Mouse (Mus musculus): ENCODE data around the gene Hsdl2.

Gene Hsdl2

DNA sequence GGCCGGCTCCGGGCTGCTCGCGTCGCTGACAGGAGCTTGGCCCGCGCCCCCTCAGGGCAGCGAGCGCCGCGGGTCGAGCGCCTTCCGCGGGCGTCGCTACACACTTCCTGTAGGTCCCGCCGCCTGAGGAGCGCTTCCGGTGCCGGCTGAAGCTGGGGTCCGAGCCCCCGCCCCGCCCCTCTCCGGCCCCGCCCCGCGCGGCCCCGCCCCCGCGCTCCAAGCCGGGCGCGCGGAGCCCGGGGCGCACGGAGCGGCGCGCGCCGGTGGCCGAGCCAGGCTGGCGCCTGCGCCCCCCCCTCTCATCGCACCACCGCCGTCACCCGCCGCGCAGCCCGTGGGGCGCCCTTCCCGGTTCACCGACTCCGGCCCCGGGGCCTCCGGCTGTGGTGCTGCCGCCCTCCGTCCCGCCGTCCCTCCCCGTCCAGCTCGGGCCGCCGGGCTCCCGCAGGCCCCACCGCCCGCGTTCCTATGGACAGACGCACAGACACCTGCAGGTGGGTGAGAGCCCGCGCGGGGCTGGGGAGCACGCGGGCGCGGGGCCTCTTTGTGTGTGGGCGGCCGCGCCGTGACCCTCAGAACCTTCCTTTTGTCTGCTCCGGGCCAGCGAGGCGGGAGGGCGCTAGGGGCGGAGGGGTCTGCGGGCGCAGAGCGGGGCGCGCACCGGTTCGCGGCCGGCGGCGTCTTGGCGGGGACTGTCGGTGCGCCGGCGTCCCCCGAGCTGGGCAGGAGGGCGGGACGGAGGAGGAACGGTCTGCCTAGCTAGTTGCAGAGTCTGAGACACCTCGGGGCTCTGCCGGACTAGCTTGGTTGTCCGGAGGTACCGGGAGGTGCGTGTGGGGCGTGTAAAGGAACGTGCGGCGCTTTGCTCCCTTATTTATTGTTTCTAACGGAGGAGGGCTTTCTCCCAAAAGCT is 44.9 kb downstream of the Hsdl2 start, which contains the start of gene E130308A19Rik:
Gene E130308A19Rik, plus strand, starts transcription at position 214 of the 913 bp plus-strand sequence.
- no peak for DNase-seq (ENCODE audit: extremely low read depth, low read depth, low spot score)

DNA sequence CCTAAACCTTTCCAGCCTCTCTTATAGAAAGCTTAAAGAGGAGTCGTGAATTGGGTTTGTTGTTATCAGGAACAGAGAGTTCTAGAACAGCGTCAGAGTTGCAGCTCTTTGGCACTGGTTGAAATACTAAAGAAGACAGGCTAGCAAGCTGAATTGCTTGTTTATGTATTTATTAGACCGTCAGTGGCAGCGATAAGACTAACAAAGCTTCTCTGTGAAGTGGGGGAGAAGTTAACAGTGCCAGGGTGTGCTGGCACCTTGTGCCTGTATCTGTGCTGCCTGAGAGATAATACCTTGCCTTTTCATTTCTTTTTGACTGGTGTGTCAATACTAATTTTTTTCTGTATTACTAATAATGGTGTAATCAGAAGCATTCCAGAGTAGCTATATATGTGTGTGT is 46.9 kb downstream of the Hsdl2 start:
- no peak for DNase-seq (ENCODE audit: extremely low read depth, low read depth, low spot score)

DNA sequence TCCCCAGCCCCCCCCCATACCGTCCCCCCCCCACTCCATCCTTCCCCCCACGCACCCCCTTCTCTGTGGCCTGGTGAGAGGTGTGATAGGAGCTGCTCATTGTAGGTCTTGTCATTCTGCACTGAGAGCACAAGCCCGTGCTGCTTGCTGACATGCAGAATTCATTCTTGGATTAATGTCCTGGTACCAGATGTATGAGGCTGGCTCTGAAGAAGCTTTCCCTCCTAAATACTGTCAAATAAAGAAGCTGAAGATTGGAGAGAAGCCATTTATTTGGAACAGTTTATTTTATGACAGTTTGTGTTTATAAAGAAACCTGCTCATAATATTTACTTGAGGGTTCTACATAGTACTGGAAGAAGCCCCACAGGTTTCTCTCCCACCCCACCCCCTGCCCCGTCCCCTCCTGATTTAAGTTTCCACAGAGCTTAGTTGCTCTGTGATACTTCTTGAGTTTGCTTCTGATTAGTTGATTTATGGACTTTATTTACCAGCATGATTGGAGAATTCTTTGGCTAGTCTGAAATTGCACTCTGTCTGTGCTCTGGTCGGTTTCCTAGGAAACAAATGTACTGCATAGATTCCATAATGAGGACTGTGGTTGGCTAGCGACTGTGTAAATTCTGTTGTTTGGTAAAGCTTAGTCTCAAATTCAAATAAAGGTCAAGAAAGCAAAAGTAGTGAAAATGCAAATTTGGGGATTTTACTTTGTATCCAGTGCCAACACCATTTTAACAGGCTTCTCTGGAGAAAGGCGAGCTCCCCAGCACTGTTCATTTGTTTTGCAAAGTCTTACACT is 47.9 kb downstream of the Hsdl2 start:
- DNase-seq (ENCODE audit: extremely low read depth, low read depth, low spot score), result no peak

DNA sequence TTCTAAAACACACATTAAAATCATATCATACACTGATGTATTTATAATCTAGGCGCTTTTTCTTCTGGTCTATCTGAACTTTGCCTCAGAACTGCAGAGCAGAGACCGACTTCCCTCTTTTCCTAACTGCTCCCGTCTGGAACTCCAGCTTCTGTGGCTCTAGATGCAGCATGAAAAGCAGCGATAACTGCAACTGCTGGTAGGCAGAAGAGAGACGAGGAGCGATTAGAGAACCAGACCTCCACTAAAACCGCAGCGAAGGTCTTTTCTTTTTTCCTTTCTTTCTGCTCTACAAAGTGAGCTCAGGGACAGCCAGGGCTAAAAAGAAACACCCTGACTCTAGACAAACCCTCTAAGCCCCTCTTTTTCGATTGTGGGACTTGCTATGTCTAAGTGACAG is 48.8 kb downstream of the Hsdl2 start:
- DNase-seq (ENCODE audit: extremely low read depth, low read depth, low spot score), result no peak

DNA sequence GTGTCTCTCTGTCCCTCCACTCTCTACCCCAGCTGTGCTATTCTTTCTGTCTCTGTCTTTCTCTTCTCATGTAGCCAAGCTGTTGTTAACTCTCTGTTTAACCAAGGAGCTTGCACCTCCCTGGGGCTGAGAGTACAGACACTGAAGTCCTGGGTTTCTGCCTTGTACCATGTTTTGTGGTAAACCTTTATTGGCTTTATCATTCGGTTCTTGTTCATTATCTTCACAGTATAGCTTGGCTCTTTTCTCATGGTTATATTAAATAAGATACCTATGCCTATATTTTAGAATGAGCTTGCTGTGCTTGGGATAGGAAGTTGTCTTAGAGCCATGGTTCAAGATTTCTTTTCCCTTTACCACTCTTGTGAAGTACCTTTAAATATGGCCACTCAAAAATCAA is 53.2 kb downstream of the Hsdl2 start:
- DNase-seq (ENCODE audit: extremely low read depth, low read depth, low spot score), result no peak

DNA sequence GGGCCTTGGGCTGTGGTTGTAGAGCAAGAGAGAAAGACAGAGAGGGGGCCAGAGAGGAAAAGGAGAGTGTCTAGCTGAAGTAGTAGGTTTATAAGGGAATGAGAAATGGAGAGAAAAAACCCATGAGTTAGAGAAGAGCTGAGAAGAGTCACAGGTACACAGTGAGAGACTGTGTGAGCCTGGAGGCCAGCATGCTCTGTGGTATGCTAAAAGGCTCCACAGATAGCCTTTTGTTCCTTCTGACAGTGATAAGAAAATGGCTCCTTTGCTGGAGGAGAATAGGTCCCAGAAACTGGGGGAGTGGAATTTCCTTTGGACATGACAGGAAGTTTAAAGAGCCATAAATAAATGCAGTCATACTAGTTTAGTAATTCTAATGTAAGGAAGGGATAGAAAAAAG is 57.8 kb downstream of the Hsdl2 start:
- DNase-seq (ENCODE audit: extremely low read depth, low read depth, low spot score), result no peak

DNA sequence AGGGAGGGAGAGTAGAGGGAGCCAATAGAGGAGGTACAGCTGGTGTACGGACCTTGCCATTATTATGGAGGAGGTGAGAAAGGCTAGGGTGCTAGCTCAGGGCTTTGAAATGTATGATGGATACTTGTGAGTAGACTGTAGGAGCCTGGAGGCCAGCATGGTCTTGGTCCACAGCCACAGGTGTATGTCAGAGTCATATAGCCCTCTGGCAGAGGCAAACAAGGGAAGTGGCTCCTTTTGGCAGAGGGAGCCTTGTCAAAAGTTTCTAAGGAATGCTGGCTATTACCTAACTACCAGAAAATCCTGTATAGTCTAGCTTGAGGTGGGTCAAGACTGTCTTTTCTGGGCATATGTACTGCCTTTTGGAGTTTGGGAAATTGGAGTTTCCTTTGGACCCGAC is 59.4 kb downstream of the Hsdl2 start:
- peak; percentile 33 for DNase-seq (ENCODE audit: extremely low read depth, low read depth, low spot score)

DNA sequence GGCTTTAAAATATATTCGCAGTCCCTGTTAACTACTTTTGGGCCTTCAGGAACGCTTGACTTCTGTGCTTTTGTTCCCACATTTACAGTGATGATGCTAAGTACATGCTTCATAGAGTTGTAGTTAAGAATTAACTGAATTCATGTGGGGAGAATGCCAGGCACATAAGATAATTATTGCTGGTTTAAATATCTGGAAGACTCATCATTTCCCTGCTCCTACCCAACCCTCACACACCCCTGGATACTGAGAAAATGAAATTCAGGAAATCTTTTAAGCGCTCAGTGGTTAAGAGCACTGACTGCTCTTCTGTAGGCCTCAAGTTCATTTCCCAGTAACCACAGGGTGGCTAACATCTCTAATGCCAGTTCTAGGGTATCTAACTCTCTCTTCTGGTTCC is 60.7 kb downstream of the Hsdl2 start:
- no peak for DNase-seq (ENCODE audit: extremely low read depth, low read depth, low spot score)

DNA sequence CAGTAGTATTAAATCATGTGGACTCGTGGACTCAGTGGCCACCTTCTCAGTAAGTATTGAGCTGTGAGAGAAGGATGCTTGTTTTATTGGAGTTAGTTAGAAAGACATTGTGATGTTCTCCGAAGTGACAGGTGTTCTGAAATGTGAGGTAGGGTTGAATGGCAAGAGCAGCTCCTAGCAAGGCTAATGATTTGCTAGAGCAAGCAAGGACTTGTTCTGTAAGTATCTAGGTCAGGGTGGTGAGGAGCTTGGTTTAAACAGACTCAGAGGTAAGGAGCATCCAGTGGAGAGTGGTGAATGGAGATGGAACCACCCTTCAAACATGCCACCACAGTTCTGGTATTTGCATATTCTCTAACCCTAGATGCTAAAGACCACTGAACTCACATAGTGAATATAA is 61.3 kb downstream of the Hsdl2 start:
- no peak for DNase-seq (ENCODE audit: extremely low read depth, low read depth, low spot score)

DNA sequence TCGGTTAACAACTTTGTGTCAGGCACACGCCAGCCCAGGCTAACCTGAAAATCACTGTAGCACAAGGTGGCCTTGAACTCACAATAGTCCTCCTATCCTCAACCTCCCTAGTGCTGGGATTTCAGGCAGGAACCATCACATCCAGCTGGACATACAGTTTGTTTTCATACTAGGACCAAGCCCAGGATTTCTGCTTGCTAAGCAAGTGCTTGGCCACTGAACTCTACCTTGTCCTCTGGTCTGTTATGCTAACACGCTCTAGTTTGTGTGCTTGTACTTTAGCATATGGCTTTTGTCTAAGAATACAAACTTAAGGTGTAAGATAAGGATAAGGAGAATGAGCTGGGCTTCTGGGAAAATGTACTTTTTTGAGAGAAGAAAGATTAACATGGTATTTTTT is 63.1 kb downstream of the Hsdl2 start:
- DNase-seq (ENCODE audit: extremely low read depth, low read depth, low spot score), result no peak

DNA sequence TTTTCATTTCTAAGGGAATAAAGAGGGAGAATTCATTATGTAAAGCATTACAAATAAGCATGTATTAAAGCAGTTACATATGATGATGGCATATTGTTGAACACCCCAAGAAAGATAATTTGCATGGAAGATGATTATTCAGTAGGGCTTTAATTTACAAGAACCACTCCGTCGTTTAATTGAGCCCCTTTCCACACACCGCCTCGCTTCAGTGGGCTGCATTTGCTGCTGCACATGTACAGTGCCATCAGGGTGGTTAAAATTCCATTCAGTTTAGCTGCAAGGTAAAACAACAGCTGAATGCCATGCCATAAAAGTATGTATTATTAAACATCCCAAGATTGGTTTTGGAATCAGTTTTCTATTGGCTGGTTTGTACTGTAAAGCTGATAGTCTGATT is 63.6 kb downstream of the Hsdl2 start:
- DNase-seq (ENCODE audit: extremely low read depth, low read depth, low spot score), result no peak

DNA sequence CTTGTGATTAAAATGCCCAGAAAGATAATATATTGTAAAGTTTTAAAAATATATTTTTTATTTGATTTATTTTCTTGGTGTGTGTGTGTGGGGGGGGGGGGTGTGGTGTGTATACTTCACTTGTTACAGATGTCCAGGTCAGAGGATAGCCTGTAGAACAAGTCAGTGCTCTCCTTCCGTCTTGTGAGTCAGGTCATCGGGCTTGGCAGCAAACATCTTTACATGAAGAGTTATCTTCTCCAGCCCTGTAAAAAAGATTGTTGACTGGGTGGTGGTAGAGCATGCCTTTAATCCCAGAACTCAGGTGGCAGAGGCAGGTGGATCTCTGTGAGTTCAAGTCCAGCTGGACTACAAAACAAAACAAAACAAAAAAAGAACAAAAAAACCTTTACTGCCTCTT is 64.2 kb downstream of the Hsdl2 start:
- DNase-seq (ENCODE audit: extremely low read depth, low read depth, low spot score), result no peak

DNA sequence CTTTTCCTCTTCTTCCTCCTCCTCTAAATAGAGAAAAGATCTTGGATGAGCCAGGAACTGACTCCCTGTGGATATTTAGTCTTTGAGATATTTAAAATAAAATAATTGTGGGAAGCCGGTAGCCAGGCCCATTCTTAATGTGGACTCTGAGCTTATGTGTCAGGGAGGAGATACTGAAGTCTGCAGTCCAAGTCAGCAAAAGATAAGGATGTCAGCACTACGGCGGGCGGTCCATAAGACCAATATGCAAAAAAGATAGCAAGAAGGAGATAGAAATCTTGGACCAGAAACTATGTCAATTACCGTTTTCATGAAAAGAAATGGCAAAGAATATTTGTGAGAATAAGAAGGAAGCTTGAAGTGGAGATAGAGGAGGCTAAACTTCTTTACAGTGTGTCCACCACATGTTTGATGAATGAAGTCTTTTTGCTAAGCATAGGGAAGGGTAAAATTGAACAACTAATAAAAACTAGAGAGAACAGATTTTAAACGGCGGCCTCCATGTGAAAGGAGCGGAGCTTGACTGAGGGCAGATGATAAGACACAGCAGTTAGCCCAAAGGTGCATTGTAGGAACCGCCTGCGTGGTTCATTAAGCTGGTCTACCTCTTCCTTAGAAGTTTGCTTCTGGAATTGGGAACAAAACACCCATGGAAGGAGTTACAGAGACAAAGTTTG is 64.8 kb downstream of the Hsdl2 start:
- DNase-seq (ENCODE audit: extremely low read depth, low read depth, low spot score), result no peak

DNA sequence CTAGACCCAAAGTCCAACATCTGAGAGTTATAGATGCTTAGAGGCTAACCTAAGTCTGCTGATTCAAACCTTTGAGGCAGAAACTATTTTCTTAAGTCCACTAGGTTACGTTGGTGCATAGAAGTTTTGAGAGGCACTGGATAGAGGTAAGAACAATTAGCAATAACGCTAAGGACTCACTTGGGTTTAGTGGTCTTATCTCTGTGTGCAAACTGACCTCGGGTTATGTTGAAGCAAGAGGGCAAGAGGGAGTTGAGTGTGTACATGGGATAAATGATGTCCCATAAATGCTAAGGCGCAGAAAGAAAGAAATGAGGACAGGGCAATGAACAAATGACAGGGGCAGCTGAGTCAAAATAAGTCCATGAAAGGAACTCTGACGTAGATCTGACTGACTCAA is 67.8 kb downstream of the Hsdl2 start:
- DNase-seq (ENCODE audit: extremely low read depth, low read depth, low spot score), result no peak

DNA sequence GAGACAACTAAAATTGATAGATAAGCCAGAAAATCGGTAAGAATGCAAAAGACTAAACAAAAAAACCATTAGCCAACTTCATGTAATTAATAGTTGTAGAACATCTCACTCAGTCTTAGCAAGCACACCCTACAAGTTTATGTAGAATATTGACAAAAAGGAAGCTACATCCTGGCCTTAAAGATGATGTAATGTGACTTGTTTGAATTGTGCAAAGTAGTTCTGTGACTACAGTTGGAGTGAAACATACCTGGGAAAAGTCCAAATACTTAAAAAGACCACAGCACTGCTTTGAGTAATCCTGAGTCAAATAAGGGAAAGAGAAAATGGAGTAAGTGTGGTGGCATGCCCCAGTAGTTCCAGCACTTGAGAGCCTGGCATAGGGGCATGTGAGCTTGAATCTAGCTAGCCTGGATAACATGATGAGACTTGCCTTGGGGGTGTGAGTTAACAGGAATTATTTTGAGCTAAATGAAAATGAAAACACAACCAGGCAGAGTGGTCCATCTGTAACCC is 70.9 kb downstream of the Hsdl2 start:
- no peak for DNase-seq (ENCODE audit: extremely low read depth, low read depth, low spot score)

DNA sequence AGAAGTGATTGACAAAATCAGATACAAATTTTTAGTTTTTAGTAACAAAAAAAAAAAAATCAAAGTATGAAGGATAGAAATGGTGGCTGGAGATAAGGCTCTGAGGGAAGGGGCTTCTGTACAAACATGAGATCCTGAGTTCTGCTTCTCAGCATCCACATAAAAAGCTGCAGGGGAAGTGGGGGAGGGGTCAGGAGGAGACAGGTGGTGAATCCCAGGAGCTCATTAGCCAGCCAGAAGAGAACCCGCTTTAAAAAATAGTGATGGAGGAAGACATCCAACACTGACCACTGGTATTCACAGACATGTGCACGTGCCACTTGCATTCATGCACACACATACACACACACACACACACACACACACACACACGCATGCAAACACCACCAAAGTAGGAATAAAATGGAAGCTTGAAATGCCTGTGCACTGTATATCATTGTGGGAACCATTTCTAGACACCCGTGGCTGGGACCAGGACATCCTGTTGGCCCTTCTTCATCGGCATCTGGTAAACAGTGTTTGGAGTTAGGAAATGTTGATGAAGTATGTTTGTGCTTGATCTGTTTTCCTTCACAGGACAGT is 74.8 kb downstream of the Hsdl2 start:
- DNase-seq (ENCODE audit: extremely low read depth, low read depth, low spot score), result no peak

DNA sequence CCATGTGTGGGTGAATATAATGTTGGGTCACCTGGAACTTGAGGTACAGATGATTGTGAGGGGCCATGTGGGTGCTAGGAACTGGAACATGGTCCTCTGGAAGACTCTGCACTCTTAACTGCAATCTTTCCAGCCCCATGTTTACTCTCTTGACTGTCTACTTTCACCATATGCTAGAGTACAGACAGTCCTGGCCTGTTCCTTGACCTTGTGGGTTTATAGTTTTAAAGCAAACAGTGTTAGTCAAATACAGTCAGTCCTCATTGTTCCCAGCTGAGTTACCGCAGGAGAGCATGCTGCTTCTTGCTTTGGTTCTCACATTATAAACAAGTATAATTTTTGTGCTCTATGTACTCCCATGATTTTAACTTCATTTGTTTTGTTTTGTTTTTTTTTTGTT is 80.8 kb downstream of the Hsdl2 start:
- DNase-seq (ENCODE audit: extremely low read depth, low read depth, low spot score), result no peak

DNA sequence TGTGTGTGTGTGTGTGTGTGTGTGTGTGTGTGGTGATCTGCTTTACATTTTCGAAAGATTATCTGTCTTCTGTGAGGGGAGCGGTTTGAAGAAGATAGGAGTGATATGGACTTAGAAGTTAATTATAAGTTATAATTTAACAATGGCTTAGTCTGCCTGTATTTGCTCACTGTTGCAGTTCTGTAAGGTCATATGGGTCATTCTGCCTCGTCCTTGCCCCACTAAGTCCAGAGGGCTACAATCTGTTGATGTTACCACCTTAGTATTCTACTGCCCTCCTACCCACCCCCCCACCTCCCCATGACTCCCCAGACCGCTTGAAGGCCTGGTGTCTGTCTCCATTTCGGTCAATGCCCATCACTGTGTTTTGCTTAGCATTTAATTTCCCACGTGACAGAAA is 82.1 kb downstream of the Hsdl2 start:
- no peak for DNase-seq (ENCODE audit: extremely low read depth, low read depth, low spot score)

DNA sequence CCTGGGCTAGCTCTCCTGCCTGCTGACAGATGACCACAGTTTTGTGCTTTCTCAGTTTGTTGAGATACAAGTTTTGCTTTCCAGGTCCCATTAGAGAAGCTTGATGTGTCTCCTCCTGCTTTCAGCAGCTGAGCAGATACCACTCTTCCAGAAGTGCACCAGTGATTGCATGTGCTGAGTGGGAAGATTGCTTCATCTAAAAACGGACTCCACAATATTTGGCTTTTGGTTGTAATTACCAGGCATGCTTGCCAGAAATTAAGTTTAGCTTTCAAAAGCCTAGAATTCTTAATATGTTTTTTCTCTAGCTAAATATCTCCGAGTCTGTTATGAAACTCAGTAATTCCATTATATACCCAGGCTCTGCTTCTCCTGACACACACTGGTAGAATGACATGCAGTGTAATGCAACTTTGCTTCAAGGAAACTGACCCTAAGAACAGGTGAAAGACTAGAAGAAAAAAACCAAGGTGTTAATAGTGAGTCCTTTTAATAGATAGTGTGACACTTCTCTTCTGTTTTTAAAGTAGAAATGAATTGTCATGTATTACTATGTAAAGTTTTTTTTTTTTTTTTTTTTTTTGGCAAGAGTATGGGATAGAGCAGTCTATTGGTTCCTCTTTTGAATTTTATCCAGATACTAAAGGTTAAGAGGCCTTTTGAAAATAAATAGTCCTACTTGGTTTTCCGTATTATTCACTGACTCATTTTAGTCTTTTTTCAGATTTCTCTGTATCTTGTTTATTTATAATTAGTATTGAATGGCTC is 85.4 kb downstream of the Hsdl2 start:
- no peak for DNase-seq (ENCODE audit: extremely low read depth, low read depth, low spot score)

DNA sequence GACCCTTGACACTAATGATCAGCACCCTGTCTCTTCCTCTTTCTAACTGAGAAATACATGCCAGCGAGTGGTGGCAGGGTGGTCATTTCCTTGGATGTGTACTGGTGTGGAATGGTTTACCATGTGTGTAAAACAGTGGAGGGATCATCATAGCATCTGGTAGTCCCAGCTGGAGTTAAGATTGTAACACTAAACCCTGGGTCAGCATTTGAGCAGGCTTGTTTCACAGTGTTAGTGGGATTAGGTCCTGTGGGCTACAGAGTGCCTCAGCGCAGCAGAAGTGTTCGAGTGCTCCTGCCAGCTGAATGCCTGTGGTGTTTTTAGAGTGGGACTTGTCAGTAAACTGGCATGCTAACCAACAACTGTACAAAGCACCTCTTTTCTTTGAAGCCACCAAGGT is 86.7 kb downstream of the Hsdl2 start:
- DNase-seq (ENCODE audit: extremely low read depth, low read depth, low spot score), result no peak
